Mouse (Mus musculus) embryonic facial prominence, embryonic 10.5 days (tissue): ENCODE measurements around the gene Cst6. TPM values are rescaled to one million over a fixed set of nuclear protein-coding genes. Genes with fewer than 3 reads are reported as not detected.

Experiments used
- DNase-seq: peaks from one replicate; pipeline ENCODE4 v3.0.0-alpha.2; 2017; ENCODE audit warnings: low spot score
- H3K27ac ChIP-seq: fragments of 300-500 bp; sonication (generic); replicated peaks from 2 replicates; pipeline ENCODE4 v1.5.1; 2016; ENCODE audit warnings: mild to moderate bottlenecking
- H3K27me3 ChIP-seq: fragments of 300-500 bp; sonication (generic); replicated peaks from 2 replicates; pipeline ENCODE4 v1.6.1; 2016; ENCODE audit warnings: low read depth, mild to moderate bottlenecking; ENCODE audit not compliant: poor library complexity, severe bottlenecking
- H3K36me3 ChIP-seq: fragments of 300-500 bp; sonication (generic); replicated peaks from 2 replicates; pipeline ENCODE4 v1.6.1; 2016; ENCODE audit warnings: mild to moderate bottlenecking, moderate library complexity
- H3K4me1 ChIP-seq: fragments of 300-500 bp; sonication (generic); 2 replicates; pipeline ENCODE4 v1.6.1; 2016
- H3K4me3 ChIP-seq: fragments of 300-500 bp; sonication (generic); 2 replicates; pipeline ENCODE4 v1.5.1; 2016; ENCODE audit warnings: mild to moderate bottlenecking, moderate library complexity
- H3K9me3 ChIP-seq: fragments of 300-500 bp; sonication (generic); 2 replicates; pipeline ENCODE4 v1.6.1; 2016; ENCODE audit warnings: mild to moderate bottlenecking
- WGBS: fragments of 180-500 bp; shearing (Covaris S2); methylation state at CpG from one replicate; pipeline ENCODE4 v1.1.7; 2016; 5-methylcytosine and 5-hydroxymethylcytosine counted together
- polyA plus RNA-seq: library from polyadenylated mRNA; unstranded; fragments of >200 nt; fragmentation: Nextera tagmentation; extraction: Ambion mirVana; gene quantifications from 2 replicates; pipeline ENCODE4 v1.2.1, GENCODE M21; 2016

The Cst6 gene
- polyA plus RNA-seq, 1 experiment from 2014 or later: 0.24 TPM

- Histone ChIP-seq H3K36me3 (no peaks in the 10 kb centered on the region), H3K9me3 (no peaks in the 10 kb centered on the region), H3K27me3 (peaks cover 23% of the 10 kb centered on the region), H3K4me3 (no peak overlapping the region), H3K27ac (no peak overlapping the region), H3K4me1 (peaks cover 6% of the 10 kb centered on the region)
- 72% methylated on average over 6 of the region's 6 CpGs for WGBS
- no peak for DNase-seq
Measured at GRCm38 (mm10) chr19:5345297-5346131, 3.9 kb downstream of the Cst6 start.

GRCm38 (mm10) chr19:5341360-5341759 is 8.0 kb downstream of the Cst6 start:
- no peak overlapping the region for H3K4me3 ChIP-seq
- no peaks in the 10 kb centered on the region for H3K9me3 ChIP-seq
- DNase-seq: no peak
- WGBS: 94% methylated on average over 7 of the region's 7 CpGs
- no peak overlapping the region for H3K27ac ChIP-seq
- H3K27me3 ChIP-seq: no peaks in the 10 kb centered on the region
- H3K36me3 ChIP-seq: no peaks in the 10 kb centered on the region
- no peaks in the 10 kb centered on the region for H3K4me1 ChIP-seq

- WGBS: 21% methylated on average over 5 of the region's 5 CpGs
- Histone ChIP-seq H3K9me3 (no peaks in the 10 kb centered on the region), H3K27me3 (no peaks in the 10 kb centered on the region), H3K4me3 (no peak overlapping the region), H3K27ac (no peak overlapping the region), H3K36me3 (no peaks in the 10 kb centered on the region), H3K4me1 (peaks cover 5% of the 10 kb centered on the region; the same call in 1 of the 2 replicates)
- peak; percentile 77 for DNase-seq
Measured at GRCm38 (mm10) chr19:5337975-5338374, 11.4 kb downstream of the Cst6 start.

- 88% methylated on average over 6 of the region's 6 CpGs for WGBS
- Histone ChIP-seq H3K9me3 (no peaks in the 10 kb centered on the region), H3K4me1 (peaks cover 5% of the 10 kb centered on the region; the same call in 1 of the 2 replicates), H3K4me3 (no peak within 1 kb of the TSS), H3K36me3 (no peaks in the 10 kb centered on the region), H3K27me3 (no peaks in the 10 kb centered on the region), H3K27ac (no peak within 1 kb of the TSS)
- DNase-seq: no peak
Measured at GRCm38 (mm10) chr19:5335441-5335840, 13.9 kb downstream of the Cst6 start, which contains the start of gene Catsper1. Gene Catsper1, plus strand, starts transcription at chr19:5335741.

DNA sequence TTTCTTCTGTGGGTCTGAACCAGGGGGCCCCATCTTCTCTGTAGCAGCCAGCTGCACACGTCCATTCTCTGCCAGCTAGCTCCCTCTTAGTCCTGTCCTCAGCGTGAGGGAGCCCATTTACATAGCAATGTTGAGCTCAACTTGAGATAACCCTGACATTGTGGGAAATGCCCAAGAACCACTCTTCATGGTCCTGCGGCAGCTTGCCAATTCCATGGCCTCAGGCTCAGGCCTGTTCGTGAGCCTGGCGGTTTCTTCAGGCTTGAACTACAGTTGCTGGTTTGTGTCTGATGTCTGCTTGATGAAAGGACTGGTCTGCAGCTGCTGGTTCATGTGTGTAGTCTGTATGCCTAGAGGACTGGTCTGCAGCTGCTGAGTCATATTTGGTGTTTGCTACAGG is 14.6 kb downstream of the Cst6 start:
- H3K4me1 ChIP-seq: peaks cover 5% of the 10 kb centered on the region; the same call in 1 of the 2 replicates
- WGBS: 77% methylated on average over 5 of the region's 5 CpGs
- H3K27ac ChIP-seq: no peak overlapping the region
- DNase-seq: no peak
- no peaks in the 10 kb centered on the region for H3K9me3 ChIP-seq
- no peak overlapping the region for H3K4me3 ChIP-seq
- H3K27me3 ChIP-seq: no peaks in the 10 kb centered on the region
- H3K36me3 ChIP-seq: no peaks in the 10 kb centered on the region

- Histone ChIP-seq H3K36me3 (no peaks in the 10 kb centered on the region), H3K27ac (no peak overlapping the region), H3K9me3 (no peaks in the 10 kb centered on the region), H3K4me1 (no peaks in the 10 kb centered on the region), H3K4me3 (no peak overlapping the region), H3K27me3 (no peaks in the 10 kb centered on the region)
- DNase-seq: no peak
- 75% methylated on average over 19 of the region's 19 CpGs for WGBS
Measured at GRCm38 (mm10) chr19:5327970-5328369, 21.4 kb downstream of the Cst6 start.

GRCm38 (mm10) chr19:5323801-5324200 is 25.6 kb downstream of the Cst6 start:
- H3K36me3 ChIP-seq: no peaks in the 10 kb centered on the region
- no peak overlapping the region for H3K27ac ChIP-seq
- DNase-seq: no peak
- H3K9me3 ChIP-seq: no peaks in the 10 kb centered on the region
- WGBS: 59% methylated on average over 17 of the region's 17 CpGs
- no peaks in the 10 kb centered on the region for H3K27me3 ChIP-seq
- no peak overlapping the region for H3K4me3 ChIP-seq
- H3K4me1 ChIP-seq: no peaks in the 10 kb centered on the region

DNA sequence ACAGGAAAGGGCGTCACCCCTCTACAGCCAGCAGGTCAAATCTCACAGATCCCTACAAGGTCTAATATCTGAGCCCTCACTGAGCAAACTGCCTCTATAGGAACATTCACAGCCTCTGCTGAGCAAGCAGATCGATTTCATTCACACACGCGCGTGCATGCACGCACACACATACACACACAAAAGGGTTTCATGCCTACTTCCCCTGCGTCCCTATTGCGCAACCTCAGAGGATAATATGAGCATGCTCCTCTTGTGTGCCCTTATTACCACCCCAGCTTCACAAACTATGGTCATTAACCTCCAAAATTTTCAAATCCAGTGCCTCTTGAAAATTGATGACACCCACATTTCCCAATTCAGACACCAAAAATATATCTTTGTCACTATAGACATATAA is 36.2 kb downstream of the Cst6 start:
- peaks cover 16% of the 10 kb centered on the region for H3K9me3 ChIP-seq
- no peaks in the 10 kb centered on the region for H3K36me3 ChIP-seq
- peaks cover 4% of the 10 kb centered on the region for H3K27me3 ChIP-seq
- no peaks in the 10 kb centered on the region for H3K4me1 ChIP-seq
- no peak overlapping the region for H3K27ac ChIP-seq
- 91% methylated on average over 8 of the region's 8 CpGs for WGBS
- DNase-seq: no peak
- no peak overlapping the region for H3K4me3 ChIP-seq

DNA sequence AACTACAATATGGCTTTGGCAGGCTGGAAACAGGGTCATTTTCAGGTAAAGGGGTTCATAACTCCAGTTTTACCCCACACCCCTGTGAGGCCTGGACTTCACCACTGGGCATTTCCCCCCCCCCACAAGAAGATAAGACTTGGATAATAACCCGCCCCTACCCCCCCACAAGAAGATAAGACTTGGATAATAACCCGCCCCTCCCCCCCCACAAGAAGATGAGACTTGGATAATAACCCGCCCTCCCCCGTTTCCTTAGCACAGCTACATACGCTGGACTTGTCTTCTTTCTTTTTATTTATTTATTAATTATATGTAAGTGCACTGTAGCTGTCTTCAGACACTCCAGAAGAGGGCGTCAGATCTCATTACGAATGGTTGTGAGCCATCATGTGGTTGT is 40.3 kb downstream of the Cst6 start:
- Histone ChIP-seq H3K27me3 (peaks cover 25% of the 10 kb centered on the region), H3K9me3 (peaks cover 17% of the 10 kb centered on the region), H3K4me3 (no peak overlapping the region), H3K27ac (no peak overlapping the region), H3K4me1 (peaks cover 5% of the 10 kb centered on the region), H3K36me3 (peaks cover 36% of the 10 kb centered on the region)
- peak; percentile 40 for DNase-seq
- 82% methylated on average over 7 of the region's 7 CpGs for WGBS

DNA sequence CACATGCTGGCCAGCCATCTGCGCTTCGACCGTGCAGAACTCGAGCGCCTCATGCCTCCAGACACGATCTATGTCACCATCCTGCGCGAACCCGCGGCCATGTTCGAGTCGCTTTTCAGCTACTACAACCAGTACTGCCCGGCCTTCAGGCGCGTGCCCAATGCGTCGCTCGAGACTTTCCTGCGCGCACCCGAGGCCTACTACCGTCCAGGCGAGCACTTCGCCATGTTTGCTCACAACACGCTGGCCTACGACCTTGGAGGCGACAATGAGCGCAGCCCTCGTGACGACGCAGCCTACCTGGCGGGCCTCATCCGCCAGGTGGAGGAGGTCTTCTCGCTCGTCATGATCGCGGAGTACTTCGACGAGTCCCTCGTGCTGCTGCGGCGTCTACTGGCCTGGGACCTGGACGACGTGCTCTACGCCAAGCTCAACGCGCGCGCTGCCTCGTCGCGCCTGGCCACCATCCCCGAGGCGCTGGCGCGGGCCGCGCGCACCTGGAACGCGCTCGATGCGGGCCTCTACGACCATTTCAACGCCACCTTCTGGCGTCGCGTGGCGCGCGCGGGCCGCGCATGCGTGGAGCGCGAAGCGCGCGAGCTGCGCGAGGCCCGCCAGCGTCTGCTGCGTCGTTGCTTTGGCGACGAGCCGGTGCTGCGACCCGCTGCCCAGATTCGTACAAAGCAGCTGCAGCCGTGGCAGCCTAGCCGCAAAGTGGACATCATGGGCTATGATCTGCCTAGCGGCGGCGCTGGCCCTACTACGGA is 42.2 kb downstream of the Cst6 start:
- peak; percentile 53 for DNase-seq
- 40% methylated on average over 98 of the region's 98 CpGs for WGBS
- no peak overlapping the region; the same call in 1 of the 2 replicates for H3K27ac ChIP-seq
- H3K4me3 ChIP-seq: peak overlapping the region; percentile 46
- peaks cover 41% of the 10 kb centered on the region for H3K36me3 ChIP-seq
- peaks cover 9% of the 10 kb centered on the region for H3K4me1 ChIP-seq
- peaks cover 17% of the 10 kb centered on the region for H3K9me3 ChIP-seq
- peaks cover 25% of the 10 kb centered on the region for H3K27me3 ChIP-seq

- H3K9me3 ChIP-seq: peaks cover 17% of the 10 kb centered on the region
- peaks cover 9% of the 10 kb centered on the region for H3K4me1 ChIP-seq
- H3K4me3 ChIP-seq: no peak overlapping the region
- 85% methylated on average over 6 of the region's 6 CpGs for WGBS
- H3K36me3 ChIP-seq: peaks cover 41% of the 10 kb centered on the region
- no peak for DNase-seq
- H3K27me3 ChIP-seq: peaks cover 25% of the 10 kb centered on the region
- no peak overlapping the region for H3K27ac ChIP-seq
Measured at GRCm38 (mm10) chr19:5306279-5306678, 43.1 kb downstream of the Cst6 start.

- 22% methylated on average over 4 of the region's 4 CpGs for WGBS
- DNase-seq: peak; percentile 64
- Histone ChIP-seq H3K27me3 (peaks cover 16% of the 10 kb centered on the region), H3K36me3 (peaks cover 35% of the 10 kb centered on the region), H3K4me1 (peaks cover 32% of the 10 kb centered on the region), H3K9me3 (peaks cover 11% of the 10 kb centered on the region), H3K27ac (no peak overlapping the region; the same call in 1 of the 2 replicates), H3K4me3 (no peak overlapping the region)
Measured at GRCm38 (mm10) chr19:5302455-5302854, 46.9 kb downstream of the Cst6 start.
